Comparison of ENCODE assay signal across 8 mouse cellular contexts in the genomic region with DNA sequence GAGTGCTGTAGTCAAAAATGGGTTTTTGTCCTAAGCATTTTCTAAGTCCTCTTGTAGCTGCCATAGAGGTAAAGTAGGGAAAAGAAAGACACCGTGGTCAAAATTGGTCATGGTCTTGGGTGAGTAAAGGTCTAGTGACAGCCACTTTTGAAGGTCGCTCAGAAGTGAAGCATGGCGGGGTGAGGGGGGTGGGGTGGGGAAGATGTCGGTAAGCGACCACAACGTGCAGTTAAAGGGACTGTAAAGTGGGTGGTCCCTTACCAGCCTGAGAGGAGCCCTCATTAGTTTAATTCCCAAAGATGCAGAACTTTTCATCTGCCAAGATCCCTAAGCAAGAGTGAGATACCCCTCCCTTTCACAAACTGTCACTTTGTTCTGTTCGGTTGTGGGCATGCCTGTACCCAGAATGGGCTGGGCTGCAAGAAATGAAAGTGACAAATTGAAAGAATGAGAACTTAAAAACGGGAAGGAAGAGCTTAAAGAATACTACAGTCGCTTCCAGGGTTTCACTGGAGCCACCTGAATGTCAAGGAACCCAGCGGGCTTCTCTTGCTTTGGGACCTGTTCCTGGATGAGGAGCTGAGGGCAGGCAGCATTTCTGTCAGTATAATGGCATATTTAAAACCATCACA. TPM values are rescaled to one million over a fixed set of nuclear protein-coding genes. Genes with fewer than 3 reads are reported as not detected.
DNase-seq lines count a peak whose midpoint lies in the region; ATAC-seq lines count a peak whose summit lies in the region.

No protein-coding gene starts in this region.

- no peaks in the 10 kb centered on the region for H3K27me3 ChIP-seq in lung, embryonic 16.5 days (ENCODE audit: control insufficient read depth, insufficient read depth, low read depth, low read length)
- no peaks in the 10 kb centered on the region for H3K27me3 ChIP-seq in embryonic facial prominence, embryonic 14.5 days (replicated peaks; ENCODE audit: control insufficient read depth, insufficient read depth, low read length)
- H3K27me3 ChIP-seq in limb, embryonic 12.5 days = no peaks in the 10 kb centered on the region

- H3K4me2 ChIP-seq in lung, embryonic 16.5 days (ENCODE audit: low read depth, low read length) = peak overlapping the region; percentile 70
- peak overlapping the region; percentile 80 for H3K4me2 ChIP-seq in embryonic facial prominence, embryonic 14.5 days (ENCODE audit: low read depth, low read length)
- H3K4me2 ChIP-seq in limb, embryonic 12.5 days = peak overlapping the region; percentile 78

- peaks cover 23% of the 10 kb centered on the region for H3K4me1 ChIP-seq in lung, embryonic 16.5 days (replicated peaks; ENCODE audit: control insufficient read depth, insufficient read depth, low read length)
- peaks cover 24% of the 10 kb centered on the region for H3K4me1 ChIP-seq in embryonic facial prominence, embryonic 14.5 days (ENCODE audit: control insufficient read depth, insufficient read depth, low read length)
- peaks cover 20% of the 10 kb centered on the region for H3K4me1 ChIP-seq in limb, embryonic 12.5 days (replicated peaks)

- H3K36me3 ChIP-seq in lung, embryonic 16.5 days (ENCODE audit: control insufficient read depth, insufficient read depth, low read length) = no peaks in the 10 kb centered on the region
- H3K36me3 ChIP-seq in embryonic facial prominence, embryonic 14.5 days (ENCODE audit: control insufficient read depth, insufficient read depth, low read length) = no peaks in the 10 kb centered on the region
- no peaks in the 10 kb centered on the region for H3K36me3 ChIP-seq in limb, embryonic 12.5 days

- DNase-seq in lung, adult 18-20 months = no peak
- no peak for DNase-seq in embryonic facial prominence, embryonic 14.5 days (ENCODE audit: low spot score)
- DNase-seq in retina, postnatal 1 day = peak; percentile 59
- no peak for DNase-seq in gastrocnemius, adult 8-10 months (ENCODE audit: low spot score in 2 of 2)
- no peak for DNase-seq in adrenal gland, postnatal 36 days
- no peak for DNase-seq in cerebellum, adult 9-11 months

- WGBS in lung, embryonic 16.5 days = 12% methylated on average over 10 of the region's 10 CpGs
- WGBS in embryonic facial prominence, embryonic 14.5 days = 13% methylated on average over 10 of the region's 10 CpGs
- 14% methylated on average over 10 of the region's 10 CpGs for WGBS in limb, embryonic 12.5 days

- H3K4me3 ChIP-seq in lung, embryonic 16.5 days (ENCODE audit: low read length) = peak overlapping the region; percentile 82
- peak overlapping the region; percentile 80 for H3K4me3 ChIP-seq in embryonic facial prominence, embryonic 14.5 days (ENCODE audit: low read depth, low read length)
- peak overlapping the region; percentile 72 for H3K4me3 ChIP-seq in limb, embryonic 12.5 days (replicated peaks)

- H3K9ac ChIP-seq in lung, embryonic 16.5 days (ENCODE audit: low read length) = peak overlapping the region; percentile 77
- H3K9ac ChIP-seq in embryonic facial prominence, embryonic 14.5 days (ENCODE audit: low read depth, low read length) = peak overlapping the region; percentile 77
- H3K9ac ChIP-seq in limb, embryonic 12.5 days (replicated peaks) = peak overlapping the region; percentile 62; the same call in 1 of the 2 replicates

- no peak for ATAC-seq in lung, embryonic 16.5 days (ENCODE audit: low read depth)
- ATAC-seq in embryonic facial prominence, embryonic 14.5 days (ENCODE audit: low read depth) = no peak
- no peak for ATAC-seq in limb, embryonic 12.5 days (ENCODE audit: insufficient number of reproducible peaks, insufficient read depth, low FRiP score, low TSS enrichment, low read depth)

- no peak overlapping the region for H3K27ac ChIP-seq in lung, embryonic 16.5 days (ENCODE audit: low read length)
- no peak overlapping the region for H3K27ac ChIP-seq in embryonic facial prominence, embryonic 14.5 days (replicated peaks; ENCODE audit: low read depth, low read length)
- H3K27ac ChIP-seq in limb, embryonic 12.5 days = no peak overlapping the region

- no peaks in the 10 kb centered on the region for H3K9me3 ChIP-seq in lung, embryonic 16.5 days (ENCODE audit: control insufficient read depth, low read length)
- H3K9me3 ChIP-seq in embryonic facial prominence, embryonic 14.5 days (ENCODE audit: control insufficient read depth, low read length) = no peaks in the 10 kb centered on the region
- H3K9me3 ChIP-seq in limb, embryonic 12.5 days = no peaks in the 10 kb centered on the region

RNA-seq across cellular contexts. Expression of a gene that starts 1.5 kb away (rescaled TPM):
- 12.4 and 13.0 TPM in 2 replicates for polyA plus RNA-seq in lung, embryonic 16.5 days (2015; fragmentation: Nextera tagmentation; extraction: Ambion mirVana)
- 9.1 and 11.2 TPM in 2 replicates for polyA plus RNA-seq in embryonic facial prominence, embryonic 14.5 days (2014; fragmentation: Nextera tagmentation; extraction: Ambion mirVana)
- 10.4 and 11.1 TPM in 2 replicates for polyA plus RNA-seq in limb, embryonic 12.5 days (2016; fragmentation: Nextera tagmentation; extraction: Ambion mirVana)
- total RNA-seq in gastrocnemius, adult 8-10 months (2022) = 10 to 100 TPM; 10.2 to 18.0 (median 13.8) TPM
- total RNA-seq in adrenal gland, postnatal 36 days (2021) = 100 to 1,000 TPM; 124 to 167 TPM

RNA-seq across cellular contexts. Expression of a gene that starts 29.0 kb away (rescaled TPM):
- polyA plus RNA-seq in lung, embryonic 16.5 days (2015; fragmentation: Nextera tagmentation; extraction: Ambion mirVana) = 26.0 and 26.7 TPM in 2 replicates
- 27.4 and 28.6 TPM in 2 replicates for polyA plus RNA-seq in embryonic facial prominence, embryonic 14.5 days (2014; fragmentation: Nextera tagmentation; extraction: Ambion mirVana)
- polyA plus RNA-seq in limb, embryonic 12.5 days (2016; fragmentation: Nextera tagmentation; extraction: Ambion mirVana) = 18.4 and 18.9 TPM in 2 replicates
- 1 to 10 TPM; 6.7 to 9.9 (median 7.6) TPM for total RNA-seq in gastrocnemius, adult 8-10 months (2022)
- total RNA-seq in adrenal gland, postnatal 36 days (2021) = 10 to 100 TPM; 34.2 to 40.5 TPM
